Mouse (Mus musculus) heart, adult 2 months (tissue): ENCODE results near the gene Cacna1i.

ENCODE experiments used
- CTCF ChIP-seq: fragments of 200-600 bp; IDR thresholded peaks from 2 replicates; pipeline ENCODE4 v1.8.1; 2022; ENCODE audit warnings: antibody characterized with exemption, mild to moderate bottlenecking, moderate library complexity
- EP300 ChIP-seq: fragments of 200-500 bp; IDR thresholded peaks from 2 replicates; pipeline ENCODE4 v1.6.1; 2011; ENCODE audit warnings: low read depth, low read length, control low read depth; ENCODE audit not compliant: insufficient read depth

GRCm38 (mm10) chr15:80280646-80281045, 6.4 kb upstream of the Cacna1i start:
- TF ChIP-seq EP300 (no peak), CTCF (peak; percentile 72)
